Mouse (Mus musculus) inflammation-experienced regulatory T-cells, adult 6 months (primary cell): ENCODE measurements around the gene Rpl22. TPM values are rescaled to one million over a fixed set of nuclear protein-coding genes. Genes with fewer than 3 reads are reported as not detected.

Experiments
- ATAC-seq: one replicate; pipeline ENCODE4 v1.8.0; 2017
- polyA plus RNA-seq, 3 experiments: library from polyadenylated mRNA; unstranded; fragments of 100-300 nt; shearing (Covaris generic); gene quantifications; one replicate each; pipeline ENCODE4 v1.2.1; 2017

Rpl22 gene
- polyA plus RNA-seq, 3 experiments from 2014 or later: 752 to 1,062 (median 960) TPM

GRCm38 (mm10) chr4:152338419-152339292 lies 13.1 kb downstream of the Rpl22 start, which contains the start of gene Chd5:
Gene Chd5, plus strand, starts transcription at chr4:152338651.
- ATAC-seq: no peak

GRCm38 (mm10) chr4:152339293-152339790 lies 13.8 kb downstream of the Rpl22 start:
- ATAC-seq: no peak

DNA sequence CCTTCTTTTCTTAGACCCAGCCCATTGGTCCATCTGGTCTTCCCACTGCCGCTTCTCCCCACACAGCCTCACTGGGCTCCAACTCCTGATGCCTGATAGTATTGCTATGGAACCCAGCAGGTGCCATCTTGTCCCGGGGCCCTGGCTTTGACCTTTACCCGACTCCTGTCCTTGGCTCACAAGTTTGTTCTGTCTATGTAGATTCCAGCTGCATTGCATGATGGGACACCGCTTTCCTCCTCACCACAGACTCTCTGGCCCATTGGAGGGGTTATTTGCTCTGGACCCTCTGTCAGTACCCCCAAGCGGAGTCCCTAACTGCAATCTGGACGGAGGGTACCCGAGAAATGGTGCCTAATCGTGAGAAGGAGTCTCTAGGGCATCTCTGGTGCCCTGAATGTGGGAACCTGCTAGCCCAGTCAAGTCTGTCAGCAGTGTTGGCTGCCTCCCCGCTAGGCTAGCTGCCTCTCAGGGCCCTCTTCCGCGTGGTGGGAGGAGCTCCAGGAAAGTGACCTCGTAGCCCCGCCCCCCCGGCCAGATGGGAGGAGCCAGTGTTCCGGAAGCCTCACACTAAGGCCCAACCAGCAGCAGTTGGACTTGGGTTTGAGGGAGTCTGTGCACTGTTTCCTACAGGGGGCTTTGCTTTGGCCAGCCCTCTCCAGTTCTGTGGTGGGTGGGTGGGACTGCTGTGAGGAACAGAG lies 15.2 kb downstream of the Rpl22 start:
- no peak for ATAC-seq

- ATAC-seq: no peak
Measured at GRCm38 (mm10) chr4:152343296-152343695, 17.8 kb downstream of the Rpl22 start.

DNA sequence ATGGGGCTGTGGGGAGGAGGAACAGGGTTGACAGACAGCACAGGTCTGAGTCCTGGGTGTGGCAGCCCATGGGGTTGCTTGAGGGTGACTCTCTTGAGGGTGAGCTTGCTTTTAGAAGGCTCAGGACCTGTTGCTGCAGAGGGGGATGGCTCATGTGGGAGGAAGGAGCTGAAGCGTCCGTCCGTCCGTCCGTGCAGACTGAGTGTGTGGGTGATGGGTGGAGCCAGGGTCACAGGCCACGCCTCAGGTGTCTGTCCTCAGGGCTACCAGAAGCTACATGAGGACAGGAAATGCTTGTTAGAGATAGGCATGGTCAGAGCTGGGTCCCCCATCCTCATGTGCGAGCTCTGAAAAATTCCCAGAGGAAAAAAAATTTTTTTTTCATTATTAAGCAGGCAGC lies 19.1 kb downstream of the Rpl22 start:
- no peak for ATAC-seq

- ATAC-seq: no peak
Measured at GRCm38 (mm10) chr4:152345120-152345889, 19.8 kb downstream of the Rpl22 start.

- ATAC-seq: no peak
Measured at GRCm38 (mm10) chr4:152349837-152350381, 24.4 kb downstream of the Rpl22 start.

- no peak for ATAC-seq
Measured at GRCm38 (mm10) chr4:152350722-152351421, 25.3 kb downstream of the Rpl22 start.

GRCm38 (mm10) chr4:152351422-152352305 lies 26.1 kb downstream of the Rpl22 start:
- ATAC-seq: no peak

- no peak for ATAC-seq
Measured at GRCm38 (mm10) chr4:152353886-152354637, 28.5 kb downstream of the Rpl22 start.

- no peak for ATAC-seq
Measured at GRCm38 (mm10) chr4:152355672-152356071, 30.1 kb downstream of the Rpl22 start.

GRCm38 (mm10) chr4:152359700-152360099 lies 34.2 kb downstream of the Rpl22 start:
- ATAC-seq: no peak

- ATAC-seq: no peak
Measured at GRCm38 (mm10) chr4:152360855-152361254, 35.3 kb downstream of the Rpl22 start.

DNA sequence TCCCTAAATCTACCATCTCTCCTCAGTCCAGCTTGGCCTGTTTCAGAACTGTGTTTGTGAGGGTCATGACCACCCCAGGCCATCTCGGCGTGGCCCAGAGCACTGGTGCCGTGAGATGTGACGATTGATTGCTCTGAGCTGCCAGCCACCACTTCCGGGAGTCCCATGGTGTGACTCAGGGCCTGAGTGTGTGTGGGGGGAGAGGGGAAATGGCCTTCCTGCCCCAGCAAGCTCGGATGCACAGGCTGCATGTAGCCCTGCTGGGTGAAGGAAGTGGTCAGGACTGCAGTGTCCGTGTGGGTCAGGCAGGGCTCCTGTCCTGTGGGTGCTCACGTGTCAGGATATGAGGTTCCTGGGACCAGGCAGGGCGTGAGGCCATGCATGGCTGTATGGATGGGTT lies 36.6 kb downstream of the Rpl22 start:
- ATAC-seq: peak; percentile 65

DNA sequence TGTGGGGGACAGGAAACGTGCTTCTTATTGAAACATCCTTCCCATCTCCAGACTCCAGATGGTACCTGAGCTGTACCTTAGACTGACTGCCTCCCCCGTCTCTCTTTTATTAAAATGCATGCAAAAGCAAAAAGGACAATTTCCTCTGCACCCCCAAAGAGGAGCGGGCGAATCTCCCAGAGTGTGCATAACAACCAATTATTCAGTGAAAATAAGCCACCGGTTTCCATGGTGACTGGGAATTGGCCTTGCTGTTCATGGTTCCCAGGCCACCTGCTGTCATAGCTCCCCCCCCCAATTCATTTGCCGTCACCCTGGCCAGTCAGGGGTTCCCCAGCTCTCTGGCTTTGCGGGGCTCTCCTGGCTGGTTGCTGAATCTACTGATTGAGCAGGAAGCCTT lies 39.7 kb downstream of the Rpl22 start:
- ATAC-seq: no peak

GRCm38 (mm10) chr4:152382528-152383252 lies 57.1 kb downstream of the Rpl22 start:
- ATAC-seq: no peak
